10 mouse cellular contexts compared by ENCODE assay signal in the genomic region with DNA sequence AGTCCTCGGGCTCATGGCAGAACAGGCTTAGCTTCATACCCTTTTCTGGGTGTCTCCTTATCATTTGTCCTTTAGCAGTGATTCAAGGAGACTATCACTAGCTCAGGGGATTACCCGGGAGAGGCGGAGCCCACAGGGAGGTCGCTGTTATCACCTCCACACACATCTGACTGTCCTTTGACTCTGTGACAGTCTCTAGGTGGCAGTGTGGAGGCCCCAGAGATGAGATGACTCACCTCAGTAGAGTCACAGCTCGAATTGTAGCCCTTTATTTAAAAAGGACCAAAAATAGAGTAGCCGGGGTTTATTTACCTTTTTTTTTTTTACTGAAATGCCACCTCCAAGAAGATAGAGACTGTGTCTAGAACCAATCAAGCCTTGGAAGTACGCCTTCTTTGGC. TPM values are rescaled to one million over a fixed set of nuclear protein-coding genes. Genes with fewer than 3 reads are reported as not detected.
DNase-seq lines count a peak whose midpoint lies in the region; ATAC-seq and TF ChIP-seq lines count a peak whose summit lies in the region.
"Had no signal": no experiment of that assay in that cellular context is flagged by ENCODE, and none has a peak within 500 bp of the region (broad histone marks: within the 10 kb centered on the region; RNA-seq: fewer than 3 reads in every experiment).

No protein-coding gene starts in this region.

- TF ChIP-seq RAD21 in CH12.LX (IDR thresholded peaks at IDR 0.05; ENCODE audit: low read depth, low read length): peak; percentile 36

- no peak overlapping the region for H3K9ac ChIP-seq in CH12.LX (ENCODE audit: insufficient read depth, low read depth)
- H3K9ac ChIP-seq in hindbrain, embryonic 11.5 days (ENCODE audit: low read depth, low read length): no peak overlapping the region
- H3K9ac ChIP-seq: embryonic facial prominence, embryonic 13.5 days; neural tube, embryonic 12.5 days had no signal

- peaks cover 6 to 8% of the 10 kb centered on the region in 2 experiments for H3K4me1 ChIP-seq in CH12.LX (ENCODE audit: control insufficient read depth in 1 of 2, insufficient read depth in 2 of 2)
- no peaks in the 10 kb centered on the region for H3K4me1 ChIP-seq in hindbrain, embryonic 11.5 days (replicated peaks; ENCODE audit: control insufficient read depth, insufficient read depth, low read length)
- H3K4me1 ChIP-seq: embryonic facial prominence, embryonic 13.5 days; neural tube, embryonic 12.5 days had no signal

- ATAC-seq in hindbrain, embryonic 11.5 days (ENCODE audit: low FRiP score): no peak

- H3K9me3 ChIP-seq in CH12.LX (replicated peaks; ENCODE audit: low read length): no peaks in the 10 kb centered on the region
- no peaks in the 10 kb centered on the region for H3K9me3 ChIP-seq in hindbrain, embryonic 11.5 days (ENCODE audit: control insufficient read depth, low read length)
- H3K9me3 ChIP-seq: embryonic facial prominence, embryonic 13.5 days; neural tube, embryonic 12.5 days had no signal

- peak; percentile 78 for TF ChIP-seq CTCF in layer of hippocampus, adult 2 months (conservative IDR thresholded peaks at IDR 0.05)
- peak; percentile 27 to 79; a peak in 3 of 4 replicates for TF ChIP-seq CTCF in CH12.LX (conservative IDR thresholded peaks at IDR 0.05 in 1 of 2, IDR thresholded peaks at IDR 0.05 in 1 of 2; ENCODE audit: low read depth in 2 of 2, low read length in 2 of 2)

- no peaks in the 10 kb centered on the region for H3K36me3 ChIP-seq in CH12.LX (replicated peaks in 1 of 2; ENCODE audit: control insufficient read depth in 1 of 2, insufficient read depth in 1 of 2, low read length in 1 of 2)
- H3K36me3 ChIP-seq in hindbrain, embryonic 11.5 days (ENCODE audit: control insufficient read depth, insufficient read depth, low read length): no peaks in the 10 kb centered on the region
- H3K36me3 ChIP-seq: embryonic facial prominence, embryonic 13.5 days; neural tube, embryonic 12.5 days had no signal

- no peak overlapping the region for H3K4me3 ChIP-seq in layer of hippocampus, adult 2 months
- H3K4me3 ChIP-seq in CH12.LX (replicated peaks in 1 of 3; ENCODE audit: low read depth in 2 of 3, low read length in 2 of 3, poor library complexity in 1 of 3): no peak overlapping the region
- no peak overlapping the region for H3K4me3 ChIP-seq in hindbrain, embryonic 11.5 days (ENCODE audit: low read depth, low read length)
- H3K4me3 ChIP-seq: embryonic facial prominence, embryonic 13.5 days; neural tube, embryonic 12.5 days had no signal

- in situ Hi-C loops in CH12.LX (cut with MboI; ENCODE audit: low pct_ligation_motif_present, low pct_unique_long_range_greater_than_20kb, low sequenced_read_pairs): loop anchor here (25.0 kb wide), 1 partner anchor 195 kb away; no protein-coding TSS in a partner anchor

- H3K27ac ChIP-seq in layer of hippocampus, adult 2 months: no peak overlapping the region
- no peak overlapping the region for H3K27ac ChIP-seq in CH12.LX (ENCODE audit: insufficient read depth, low read depth)
- H3K27ac ChIP-seq in hindbrain, embryonic 11.5 days (ENCODE audit: low read depth, low read length): no peak overlapping the region
- H3K27ac ChIP-seq: embryonic facial prominence, embryonic 13.5 days; neural tube, embryonic 12.5 days had no signal

- dilution Hi-C loops in CH12.LX (cut with MboI; ENCODE audit: extremely low pct_ligation_motif_present, extremely low pct_unique_long_range_greater_than_20kb, low sequenced_read_pairs): no loop called here

- peak in 1 of 2 experiments; percentile 35 for DNase-seq in layer of hippocampus, adult 2 months (ENCODE audit: low spot score in 2 of 2)
- no peak for DNase-seq in layer of hippocampus, postnatal 10 days (ENCODE audit: low spot score in 2 of 2)
- peak; percentile 64 for DNase-seq in CH12.LX (ENCODE audit: extremely low read depth)
- peak; percentile 56 for DNase-seq in adrenal gland, postnatal 10 days
- peak; percentile 25 for DNase-seq in lung, postnatal 10 days
- DNase-seq in urinary bladder, postnatal 4 days (ENCODE audit: low spot score in 2 of 2): no peak
- no peak for DNase-seq in Muller cell, postnatal 12 days (ENCODE audit: inconsistent ontology term)
- DNase-seq in hindbrain, embryonic 11.5 days (ENCODE audit: low spot score): no peak

- 51% methylated on average over 7 of the region's 7 CpGs for WGBS in hindbrain, embryonic 11.5 days

- TF ChIP-seq EP300 in CH12.LX (IDR thresholded peaks at IDR 0.05; ENCODE audit: low read length): no peak

- no peak for TF ChIP-seq POLR2A in CH12.LX (IDR thresholded peaks at IDR 0.05; ENCODE audit: low read depth, low read length)

- H3K79me2 ChIP-seq in CH12.LX (replicated peaks; ENCODE audit: control insufficient read depth, extremely low read depth, insufficient read depth, poor library complexity, severe bottlenecking): no peaks in the 10 kb centered on the region

- H3K4me2 ChIP-seq in CH12.LX (ENCODE audit: insufficient read depth, low read depth, poor library complexity, severe bottlenecking): no peak overlapping the region
- H3K4me2 ChIP-seq in hindbrain, embryonic 11.5 days (replicated peaks; ENCODE audit: low read depth, low read length): no peak overlapping the region
- H3K4me2 ChIP-seq: embryonic facial prominence, embryonic 13.5 days; neural tube, embryonic 12.5 days had no signal

- no peaks in the 10 kb centered on the region for H3K27me3 ChIP-seq in CH12.LX (replicated peaks)
- no peaks in the 10 kb centered on the region for H3K27me3 ChIP-seq in hindbrain, embryonic 11.5 days (ENCODE audit: control insufficient read depth, insufficient read depth, low read length)
- H3K27me3 ChIP-seq: embryonic facial prominence, embryonic 13.5 days; neural tube, embryonic 12.5 days had no signal

TF ChIP-seq in CH12.LX, 34 proteins besides CTCF, POLR2A, EP300 and RAD21:
- peak; percentile 24; the same call in 1 of the 2 replicates for TF ChIP-seq JUN (IDR thresholded peaks at IDR 0.05; ENCODE audit: insufficient read depth, low read depth, low read length)
- no peak for TF ChIP-seq TCF12 (IDR thresholded peaks at IDR 0.05; ENCODE audit: low read depth, low read length)
- no peak for TF ChIP-seq POLR2AphosphoS2 (IDR thresholded peaks at IDR 0.05; ENCODE audit: low read depth, low read length)
- TF ChIP-seq ZNF384 (IDR thresholded peaks at IDR 0.05; ENCODE audit: low read depth, low read length): peak; percentile 42
- TF ChIP-seq JUND (conservative IDR thresholded peaks at IDR 0.05; ENCODE audit: low read depth, low read length): peak; percentile 46
- peak; percentile 58 for TF ChIP-seq SMC3 (IDR thresholded peaks at IDR 0.05; ENCODE audit: low read depth, low read length)
- TF ChIP-seq IRF4 (IDR thresholded peaks at IDR 0.05; ENCODE audit: low read depth, low read length): peak; percentile 52
- TF ChIP-seq USF2 (conservative IDR thresholded peaks at IDR 0.05; ENCODE audit: low read depth, low read length): no peak
TF ChIP-seq in CH12.LX: peak in this region for 5.

RNA-seq across cellular contexts. Expression of gene Npas2, which starts 13.4 kb away (rescaled TPM):
- total RNA-seq in layer of hippocampus, adult 2 months (2021): 10 to 100 TPM; 35.7 to 36.3 TPM
- 10 to 100 TPM; 19.8 to 21.3 TPM for total RNA-seq in layer of hippocampus, postnatal 10 days (2021)
- not detected in 2 replicates for total RNA-seq in CH12.LX (2012; rRNA removed)
- not detected in 2 replicates for total RNA-seq in CH12.LX (2014; rRNA removed)
- polyA plus RNA-seq in CH12.LX (2012; ENCODE audit: insufficient read length, low read depth): 0.13 TPM in 1 of 2 replicates, not detected in the other
- total RNA-seq in adrenal gland, postnatal 10 days (2021): 1 to 10 TPM; 6.2 to 7.6 TPM
- 0.12 TPM in 1 of 2 replicates, not detected in the other for polyA plus RNA-seq in hindbrain, embryonic 11.5 days (2014; fragmentation: Nextera tagmentation; extraction: Ambion mirVana)

Comparison
In these comparisons a context has a peak if more than half of its experiments do, and no peak if none do; other contexts are left out.
1. DNase-seq: peak in CH12.LX (single experiment), adrenal gland, postnatal 10 days (single experiment) and lung, postnatal 10 days (single experiment); none in layer of hippocampus, postnatal 10 days (0 of 2), urinary bladder, postnatal 4 days (0 of 2), Muller cell, postnatal 12 days (single experiment) and hindbrain, embryonic 11.5 days (single experiment).
2. RNA of gene Npas2, which starts 13.4 kb away (total RNA-seq): 35.7 to 36.3 TPM in layer of hippocampus, adult 2 months, 19.8 to 21.3 TPM in layer of hippocampus, postnatal 10 days and 6.2 to 7.6 TPM in adrenal gland, postnatal 10 days; not detected in CH12.LX; every median in the first group is over 4 times any median in the second.